Mouse (Mus musculus) midbrain, embryonic 15.5 days (tissue): ENCODE data around the gene Nagpa. TPM values are rescaled to one million over a fixed set of nuclear protein-coding genes. Genes with fewer than 3 reads are reported as not detected.

Experiments
- ATAC-seq: fragments of 200-750 bp; cut with Nextera tagmentation; replicated peaks from 2 replicates; pipeline ENCODE4 v1.8.0; 2017; ENCODE audit warnings: moderate TSS enrichment
- H3K27ac ChIP-seq: fragments of 300-500 bp; sonication (generic); 2 replicates; pipeline ENCODE4 v1.5.1; 2015; ENCODE audit warnings: mild to moderate bottlenecking, inconsistent platforms
- H3K27me3 ChIP-seq: fragments of 300-500 bp; sonication (generic); replicated peaks from 2 replicates; pipeline ENCODE4 v1.6.1; 2015; ENCODE audit warnings: inconsistent platforms
- H3K36me3 ChIP-seq: fragments of 300-500 bp; sonication (generic); replicated peaks from 2 replicates; pipeline ENCODE4 v1.6.1; 2015; ENCODE audit warnings: inconsistent platforms
- H3K4me1 ChIP-seq: fragments of 300-500 bp; sonication (generic); 2 replicates; pipeline ENCODE4 v1.6.1; 2015; ENCODE audit warnings: inconsistent platforms
- H3K4me2 ChIP-seq: fragments of 300-500 bp; sonication (generic); 2 replicates; pipeline ENCODE4 v1.6.1; 2015; ENCODE audit warnings: inconsistent platforms, mild to moderate bottlenecking, moderate library complexity
- H3K4me3 ChIP-seq: fragments of 300-500 bp; sonication (generic); 2 replicates; pipeline ENCODE4 v1.5.1; 2015; ENCODE audit warnings: mild to moderate bottlenecking, inconsistent platforms
- H3K9ac ChIP-seq: fragments of 300-500 bp; sonication (generic); 2 replicates; pipeline ENCODE4 v1.6.1; 2015; ENCODE audit warnings: mild to moderate bottlenecking, inconsistent platforms
- H3K9me3 ChIP-seq: fragments of 300-500 bp; sonication (generic); 2 replicates; pipeline ENCODE4 v1.6.1; 2016; ENCODE audit warnings: inconsistent platforms
- WGBS: fragments of 180-500 bp; shearing (Covaris S2); methylation state at CpG from one replicate; pipeline ENCODE4 v1.1.7; 2015; ENCODE audit warnings: mixed read lengths; 5-methylcytosine and 5-hydroxymethylcytosine counted together
- polyA plus RNA-seq: library from polyadenylated mRNA; unstranded; fragments of >200 nt; fragmentation: Nextera tagmentation; extraction: Ambion mirVana; gene quantifications from 2 replicates; pipeline ENCODE4 v1.2.1, GENCODE M21; 2015

The Nagpa gene
- polyA plus RNA-seq, 1 experiment from 2014 or later, result 11.4 TPM

- Histone ChIP-seq H3K27me3 (no peaks in the 10 kb centered on the region), H3K27ac (no peak overlapping the region), H3K9ac (no peak overlapping the region), H3K36me3 (no peaks in the 10 kb centered on the region), H3K4me2 (no peak overlapping the region), H3K4me1 (no peaks in the 10 kb centered on the region), H3K4me3 (no peak overlapping the region), H3K9me3 (no peaks in the 10 kb centered on the region)
- 83% methylated on average over 5 of the region's 5 CpGs for WGBS
- no peak for ATAC-seq
These were observed 18.9 kb downstream of the Nagpa start for GRCm38 (mm10) chr16:5184956-5185355.

DNA sequence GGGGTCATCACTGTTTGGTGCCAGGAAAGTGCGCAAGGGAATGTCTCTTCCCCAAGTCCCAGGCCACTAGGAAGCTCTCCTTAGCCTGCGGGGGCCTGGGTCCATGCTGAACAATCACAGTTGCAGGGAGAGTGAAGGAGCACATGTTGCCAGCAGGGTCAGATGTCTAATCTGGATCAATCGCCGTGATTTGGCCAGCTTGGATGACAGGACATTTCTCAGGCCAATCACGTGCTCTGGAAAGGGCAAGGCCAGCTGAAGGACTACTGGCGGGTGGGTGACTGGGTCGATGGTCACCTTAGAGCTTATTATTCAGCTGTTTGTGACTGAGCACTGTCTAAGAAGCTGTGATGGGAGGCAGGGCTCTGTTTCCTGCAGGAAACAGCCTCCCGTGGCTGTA is 19.7 kb downstream of the Nagpa start:
- no peak overlapping the region for H3K9ac ChIP-seq
- ATAC-seq, result no peak
- H3K4me3 ChIP-seq, result no peak overlapping the region

DNA sequence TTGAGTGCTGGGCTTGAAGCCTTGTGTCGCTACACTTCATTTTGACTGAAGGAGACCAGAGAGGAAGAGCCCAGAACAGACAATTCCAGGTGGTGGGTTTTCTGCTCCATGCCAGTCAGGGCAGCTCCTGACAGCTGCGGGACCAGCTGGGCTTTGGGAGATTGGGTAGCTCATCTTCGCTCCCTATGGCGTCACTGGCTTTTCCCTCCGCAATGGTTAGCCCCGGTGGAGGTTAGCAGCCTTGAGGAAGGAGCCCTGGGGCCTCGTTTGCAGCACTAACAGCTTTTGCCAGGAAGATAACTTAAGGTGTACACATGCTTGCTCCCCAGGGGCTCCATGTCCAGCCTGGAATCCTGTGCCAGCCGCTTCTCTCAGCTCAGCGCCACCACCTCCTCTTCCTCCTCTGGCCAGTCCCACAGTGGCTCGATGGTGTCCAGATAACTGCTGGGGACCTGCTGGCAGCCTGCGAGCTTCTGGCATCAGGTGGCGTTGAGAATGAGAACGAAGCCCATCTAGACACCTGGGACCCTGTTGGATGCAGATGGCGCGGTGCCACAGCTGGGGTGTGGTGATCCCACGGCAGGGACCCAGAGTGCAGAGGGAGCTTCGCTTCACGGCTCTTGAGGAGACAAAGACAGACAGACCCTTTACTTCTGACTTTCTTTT is 20.4 kb downstream of the Nagpa start:
- WGBS, result 82% methylated on average over 18 of the region's 18 CpGs
- H3K9me3 ChIP-seq, result no peaks in the 10 kb centered on the region
- H3K4me3 ChIP-seq, result no peak overlapping the region
- H3K27me3 ChIP-seq, result no peaks in the 10 kb centered on the region
- H3K36me3 ChIP-seq, result no peaks in the 10 kb centered on the region
- no peak overlapping the region for H3K9ac ChIP-seq
- H3K4me2 ChIP-seq, result no peak overlapping the region
- no peak for ATAC-seq
- H3K27ac ChIP-seq, result no peak overlapping the region
- no peaks in the 10 kb centered on the region for H3K4me1 ChIP-seq

More for the DNA sequence above, 19.7 kb downstream of the Nagpa start:
- H3K4me1 ChIP-seq, result no peaks in the 10 kb centered on the region
- H3K36me3 ChIP-seq, result no peaks in the 10 kb centered on the region
- WGBS, result 70% methylated on average over 8 of the region's 8 CpGs
- no peak overlapping the region for H3K4me2 ChIP-seq
- no peak overlapping the region for H3K27ac ChIP-seq
- H3K9me3 ChIP-seq, result no peaks in the 10 kb centered on the region
- no peaks in the 10 kb centered on the region for H3K27me3 ChIP-seq

- Histone ChIP-seq H3K4me3 (no peak overlapping the region), H3K4me2 (no peak overlapping the region), H3K27ac (no peak overlapping the region), H3K36me3 (no peaks in the 10 kb centered on the region), H3K9me3 (no peaks in the 10 kb centered on the region), H3K9ac (no peak overlapping the region), H3K4me1 (no peaks in the 10 kb centered on the region), H3K27me3 (no peaks in the 10 kb centered on the region)
- ATAC-seq, result no peak
- 94% methylated on average over 6 of the region's 6 CpGs for WGBS
These were observed 31.2 kb downstream of the Nagpa start for GRCm38 (mm10) chr16:5172636-5173035.

DNA sequence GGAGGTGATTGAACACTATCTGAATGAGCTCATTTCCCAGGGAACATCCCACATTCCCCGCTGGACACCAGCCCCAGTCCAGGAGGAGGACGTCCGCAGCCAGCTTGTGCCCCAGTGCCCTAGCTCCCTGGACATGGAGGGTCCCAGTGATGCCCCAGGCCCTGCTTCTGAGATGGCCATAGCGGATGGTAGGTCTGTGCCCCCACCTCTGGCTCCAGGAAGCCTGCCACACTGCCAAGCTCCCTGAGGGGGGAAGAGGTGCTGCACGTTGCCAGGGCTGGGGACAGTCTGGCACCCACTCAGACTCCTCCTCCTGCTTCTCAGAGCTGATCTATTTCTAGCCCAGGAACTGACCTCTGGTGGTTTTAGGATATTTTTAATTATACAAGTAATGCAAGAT is 35.0 kb downstream of the Nagpa start:
- no peak overlapping the region for H3K4me3 ChIP-seq
- no peaks in the 10 kb centered on the region for H3K27me3 ChIP-seq
- no peaks in the 10 kb centered on the region for H3K36me3 ChIP-seq
- no peaks in the 10 kb centered on the region for H3K9me3 ChIP-seq
- ATAC-seq, result no peak
- no peaks in the 10 kb centered on the region for H3K4me1 ChIP-seq
- WGBS, result 88% methylated on average over 5 of the region's 5 CpGs
- H3K27ac ChIP-seq, result no peak overlapping the region
- no peak overlapping the region for H3K9ac ChIP-seq
- no peak overlapping the region for H3K4me2 ChIP-seq

DNA sequence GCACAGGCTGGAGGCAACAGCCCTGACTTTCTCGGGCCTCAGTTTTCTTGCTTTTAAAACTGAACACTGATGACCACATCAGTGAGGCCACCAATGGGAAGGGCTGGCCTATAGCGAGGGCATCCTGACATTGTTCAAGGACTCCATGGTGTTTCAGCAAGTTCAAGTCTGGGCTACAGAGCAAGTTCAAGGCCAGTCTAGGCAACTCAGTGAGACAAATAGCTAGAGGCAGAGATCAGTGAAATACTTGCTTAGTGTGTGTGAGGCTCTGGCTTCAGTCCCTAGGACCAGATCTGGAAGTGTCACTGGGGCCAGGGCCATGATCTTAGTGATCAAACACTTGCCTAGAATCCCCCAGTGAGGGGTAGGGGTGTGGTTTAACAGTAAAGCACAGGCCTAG is 35.8 kb downstream of the Nagpa start:
- 86% methylated on average over 2 of the region's 2 CpGs for WGBS
- Histone ChIP-seq H3K4me2 (no peak overlapping the region), H3K27me3 (no peaks in the 10 kb centered on the region), H3K36me3 (no peaks in the 10 kb centered on the region), H3K9me3 (no peaks in the 10 kb centered on the region), H3K4me1 (no peaks in the 10 kb centered on the region), H3K4me3 (no peak overlapping the region), H3K27ac (no peak overlapping the region), H3K9ac (no peak overlapping the region)
- ATAC-seq, result no peak

DNA sequence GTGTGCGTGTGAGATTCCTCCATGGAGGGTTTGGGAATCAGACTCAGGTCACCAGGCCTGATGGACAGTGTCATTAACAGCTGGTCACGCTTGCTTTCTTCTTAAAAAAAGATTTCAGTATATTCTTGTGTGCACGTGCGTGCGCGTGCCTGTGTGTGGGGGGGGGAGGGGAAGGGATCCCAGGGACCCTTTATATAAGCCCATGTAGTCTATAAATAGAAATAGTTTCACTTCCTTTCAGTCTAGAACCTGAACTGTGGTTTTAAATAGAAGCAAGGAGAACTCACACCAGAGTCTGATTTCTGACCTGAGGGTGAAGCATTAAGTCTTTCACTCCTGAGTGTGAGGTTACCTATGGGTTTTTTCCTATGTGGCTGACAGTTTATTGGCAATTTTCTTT is 39.5 kb downstream of the Nagpa start:
- no peak overlapping the region for H3K4me2 ChIP-seq
- H3K9me3 ChIP-seq, result no peaks in the 10 kb centered on the region
- H3K4me1 ChIP-seq, result no peaks in the 10 kb centered on the region
- no peaks in the 10 kb centered on the region for H3K36me3 ChIP-seq
- H3K27me3 ChIP-seq, result no peaks in the 10 kb centered on the region
- no peak overlapping the region for H3K4me3 ChIP-seq
- ATAC-seq, result no peak
- H3K9ac ChIP-seq, result no peak overlapping the region
- H3K27ac ChIP-seq, result no peak overlapping the region
- WGBS, result 60% methylated on average over 6 of the region's 6 CpGs

DNA sequence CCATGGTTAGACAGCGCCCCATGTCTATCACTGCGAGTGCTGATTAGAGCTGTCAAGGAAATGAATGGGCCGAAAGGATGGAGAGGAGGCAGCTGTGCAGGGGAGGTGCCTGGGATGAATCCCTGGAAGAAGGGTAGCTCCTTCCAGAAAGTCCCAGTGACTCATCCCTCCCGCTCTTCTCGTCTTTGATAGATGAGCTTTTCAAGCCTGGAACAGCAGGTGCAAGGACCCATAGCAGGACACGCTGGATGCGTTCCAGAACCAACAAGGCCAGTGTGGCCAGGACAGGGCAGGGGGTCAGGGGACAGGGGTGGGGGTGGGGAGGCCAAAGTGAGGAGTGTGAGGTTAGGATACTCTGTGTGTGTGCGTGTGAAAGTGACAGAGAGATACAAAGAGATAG is 44.6 kb downstream of the Nagpa start:
- no peaks in the 10 kb centered on the region for H3K27me3 ChIP-seq
- WGBS, result 86% methylated on average over 8 of the region's 8 CpGs
- no peak for ATAC-seq

DNA sequence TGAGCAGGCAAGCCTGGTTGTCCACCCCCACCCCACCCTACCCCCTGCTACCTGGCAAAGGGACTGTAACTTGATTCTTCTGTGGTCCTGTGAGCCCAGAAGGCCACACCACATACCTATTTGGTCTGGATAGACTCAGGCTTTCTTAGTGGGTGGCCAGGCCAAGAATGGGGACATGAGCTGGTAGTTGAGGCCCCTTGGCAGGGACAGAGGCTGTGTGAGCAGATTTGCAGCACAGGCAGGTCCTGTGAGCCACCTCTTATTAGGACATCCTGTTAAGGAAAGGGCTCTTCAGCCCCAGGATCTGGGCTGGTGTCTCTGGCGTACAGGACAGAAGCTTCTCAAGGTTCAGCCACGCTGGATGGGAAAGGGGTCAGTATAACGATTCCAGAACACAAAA is 46.7 kb downstream of the Nagpa start:
- H3K36me3 ChIP-seq, result no peaks in the 10 kb centered on the region
- 88% methylated on average over 3 of the region's 3 CpGs for WGBS
- H3K9ac ChIP-seq, result no peak overlapping the region
- no peak overlapping the region for H3K4me3 ChIP-seq
- H3K4me1 ChIP-seq, result peaks cover 16% of the 10 kb centered on the region
- no peak overlapping the region for H3K4me2 ChIP-seq
- H3K9me3 ChIP-seq, result no peaks in the 10 kb centered on the region
- no peak for ATAC-seq
- no peaks in the 10 kb centered on the region for H3K27me3 ChIP-seq
- H3K27ac ChIP-seq, result no peak overlapping the region

More for the DNA sequence above, 44.6 kb downstream of the Nagpa start:
- Histone ChIP-seq H3K9me3 (no peaks in the 10 kb centered on the region), H3K36me3 (no peaks in the 10 kb centered on the region), H3K27ac (no peak overlapping the region), H3K4me1 (peaks cover 1% of the 10 kb centered on the region; the same call in 1 of the 2 replicates), H3K9ac (no peak overlapping the region), H3K4me2 (no peak overlapping the region), H3K4me3 (no peak overlapping the region)

GRCm38 (mm10) chr16:5156495-5156894 is 47.3 kb downstream of the Nagpa start:
- peaks cover 16% of the 10 kb centered on the region for H3K4me1 ChIP-seq
- no peak for ATAC-seq
- H3K9ac ChIP-seq, result no peak overlapping the region
- no peaks in the 10 kb centered on the region for H3K9me3 ChIP-seq
- no peak overlapping the region for H3K27ac ChIP-seq
- no peak overlapping the region for H3K4me3 ChIP-seq
- 63% methylated on average over 2 of the region's 2 CpGs for WGBS
- no peak overlapping the region for H3K4me2 ChIP-seq
- H3K27me3 ChIP-seq, result no peaks in the 10 kb centered on the region
- H3K36me3 ChIP-seq, result no peaks in the 10 kb centered on the region

- Histone ChIP-seq H3K4me3 (no peak overlapping the region), H3K27me3 (no peaks in the 10 kb centered on the region), H3K36me3 (no peaks in the 10 kb centered on the region), H3K9me3 (no peaks in the 10 kb centered on the region), H3K4me1 (peaks cover 16% of the 10 kb centered on the region), H3K4me2 (no peak overlapping the region), H3K9ac (no peak overlapping the region), H3K27ac (no peak overlapping the region)
- WGBS, result 68% methylated on average over 3 of the region's 3 CpGs
- no peak for ATAC-seq
These were observed 48.8 kb downstream of the Nagpa start for GRCm38 (mm10) chr16:5155014-5155413.

DNA sequence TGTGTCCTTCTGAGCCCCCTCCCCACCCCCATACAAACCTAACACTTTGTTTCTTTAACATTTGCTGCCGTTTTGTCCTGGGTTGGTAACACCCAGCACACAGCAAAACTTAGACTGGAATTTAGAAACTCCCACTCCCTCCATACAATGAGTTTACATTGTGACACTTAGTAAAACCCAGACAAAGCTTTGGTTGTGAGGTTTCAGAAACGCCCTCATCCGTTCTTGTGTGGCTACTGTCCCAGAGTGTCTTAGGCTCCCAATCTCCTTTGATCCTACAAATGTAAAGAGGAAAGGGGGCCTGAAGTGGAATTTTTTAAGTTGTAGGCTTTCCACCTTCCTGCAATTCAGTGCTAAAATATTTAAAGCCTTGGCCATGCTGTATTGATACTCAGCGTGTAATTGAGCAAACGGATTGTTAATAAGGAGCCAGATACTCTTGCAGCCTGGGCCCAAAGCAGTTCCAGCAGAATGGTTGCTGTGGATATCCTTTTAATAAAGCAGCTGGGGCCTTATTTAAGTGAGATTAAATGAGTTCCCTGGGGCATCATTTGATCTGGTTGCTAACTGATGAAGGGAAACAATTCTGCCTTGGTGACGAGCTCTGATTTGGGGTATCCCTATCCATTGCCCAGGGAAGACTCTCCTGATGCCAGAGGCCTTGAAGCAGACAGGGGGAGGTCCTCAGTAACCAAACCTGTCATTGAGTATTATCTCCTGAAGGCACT is 50.3 kb downstream of the Nagpa start:
- Histone ChIP-seq H3K4me3 (no peak overlapping the region), H3K9ac (no peak overlapping the region), H3K4me2 (no peak overlapping the region), H3K4me1 (peaks cover 16% of the 10 kb centered on the region), H3K36me3 (no peaks in the 10 kb centered on the region), H3K27me3 (0 out of 2 replicates have a peak, but pooled peaks cover 2% of the 10 kb centered on the region), H3K9me3 (no peaks in the 10 kb centered on the region), H3K27ac (peak overlapping the region; percentile 67)
- ATAC-seq, result peak; percentile 67
- WGBS, result 11% methylated on average over 6 of the region's 6 CpGs

GRCm38 (mm10) chr16:5150544-5150943 is 53.3 kb downstream of the Nagpa start:
- Histone ChIP-seq H3K27ac (no peak overlapping the region), H3K27me3 (0 out of 2 replicates have a peak, but pooled peaks cover 11% of the 10 kb centered on the region), H3K4me3 (no peak overlapping the region), H3K4me2 (no peak overlapping the region), H3K9ac (no peak overlapping the region), H3K36me3 (no peaks in the 10 kb centered on the region), H3K9me3 (no peaks in the 10 kb centered on the region), H3K4me1 (peaks cover 33% of the 10 kb centered on the region)
- no peak for ATAC-seq
- WGBS, result 53% methylated on average over 10 of the region's 10 CpGs
